Mouse (Mus musculus): ENCODE results near the gene A930004D18Rik. TPM values are rescaled to one million over a fixed set of nuclear protein-coding genes. Genes with fewer than 3 reads are reported as not detected.
A peak's percentile ranks its signal among the peaks of the same experiment; 100 is the strongest.

A930004D18Rik gene
- 10.4 and 11.9 TPM in 2 replicates for polyA plus RNA-seq (2014; fragmentation: Nextera tagmentation; extraction: Ambion mirVana)

- Histone ChIP-seq H3K27me3 (ENCODE audit: control insufficient read depth, insufficient read depth, low read length) (no peaks in the 10 kb centered on the region), H3K36me3 (ENCODE audit: control insufficient read depth, insufficient read depth, low read length) (no peaks in the 10 kb centered on the region), H3K4me3 (ENCODE audit: low read depth, low read length) (no peak within 1 kb of the TSS), H3K9ac (ENCODE audit: low read length) (no peak within 1 kb of the TSS), H3K4me1 (ENCODE audit: control insufficient read depth, insufficient read depth, low read length) (peaks cover 50% of the 10 kb centered on the region), H3K4me2 (ENCODE audit: low read depth, severe bottlenecking) (no peak within 1 kb of the TSS), H3K9me3 (ENCODE audit: control insufficient read depth, low read length) (no peaks in the 10 kb centered on the region), H3K27ac (replicated peaks; ENCODE audit: low read depth, low read length) (no peak within 1 kb of the TSS)
- ATAC-seq (ENCODE audit: insufficient number of reproducible peaks, low FRiP score, low TSS enrichment, low read depth) (no peak), DNase-seq (ENCODE audit: low spot score) (peak; percentile 20)
- 54% methylated on average over 2 of the region's 2 CpGs for WGBS
Observed at GRCm38 (mm10) chr2:18037491-18037890, at the start of gene A930004D18Rik. Gene A930004D18Rik, minus strand, starts transcription at chr2:18037737.

GRCm38 (mm10) chr2:18080182-18080860 is 42.8 kb upstream of the A930004D18Rik start:
- no peak overlapping the region for H3K9ac ChIP-seq (ENCODE audit: low read length)
- H3K4me3 ChIP-seq (ENCODE audit: low read depth, low read length), result no peak overlapping the region
- WGBS, result 92% methylated on average over 2 of the region's 2 CpGs
- H3K27ac ChIP-seq (replicated peaks; ENCODE audit: low read depth, low read length), result no peak overlapping the region
- no peak overlapping the region for H3K4me2 ChIP-seq (ENCODE audit: low read depth, severe bottlenecking)
- ATAC-seq (ENCODE audit: insufficient number of reproducible peaks, low FRiP score, low TSS enrichment, low read depth) (no peak), DNase-seq (ENCODE audit: low spot score) (no peak)
- no peaks in the 10 kb centered on the region for H3K27me3 ChIP-seq (ENCODE audit: control insufficient read depth, insufficient read depth, low read length)
- H3K9me3 ChIP-seq (ENCODE audit: control insufficient read depth, low read length), result no peaks in the 10 kb centered on the region
- peaks cover 6% of the 10 kb centered on the region; the same call in 1 of the 2 replicates for H3K36me3 ChIP-seq (ENCODE audit: control insufficient read depth, insufficient read depth, low read length)
- no peaks in the 10 kb centered on the region for H3K4me1 ChIP-seq (ENCODE audit: control insufficient read depth, insufficient read depth, low read length)

GRCm38 (mm10) chr2:18071947-18072346 is 34.4 kb upstream of the A930004D18Rik start:
- no peak overlapping the region for H3K9ac ChIP-seq (ENCODE audit: low read length)
- no peak overlapping the region for H3K4me3 ChIP-seq (ENCODE audit: low read depth, low read length)
- no peak overlapping the region for H3K27ac ChIP-seq (replicated peaks; ENCODE audit: low read depth, low read length)
- no peaks in the 10 kb centered on the region for H3K4me1 ChIP-seq (ENCODE audit: control insufficient read depth, insufficient read depth, low read length)
- DNase-seq (ENCODE audit: low spot score) (no peak), ATAC-seq (ENCODE audit: insufficient number of reproducible peaks, low FRiP score, low TSS enrichment, low read depth) (no peak)
- H3K9me3 ChIP-seq (ENCODE audit: control insufficient read depth, low read length), result no peaks in the 10 kb centered on the region
- peaks cover 2% of the 10 kb centered on the region; the same call in 1 of the 2 replicates for H3K36me3 ChIP-seq (ENCODE audit: control insufficient read depth, insufficient read depth, low read length)
- no peak overlapping the region for H3K4me2 ChIP-seq (ENCODE audit: low read depth, severe bottlenecking)
- no peaks in the 10 kb centered on the region for H3K27me3 ChIP-seq (ENCODE audit: control insufficient read depth, insufficient read depth, low read length)
- 90% methylated on average over 2 of the region's 2 CpGs for WGBS

- DNase-seq (ENCODE audit: low spot score) (no peak), ATAC-seq (ENCODE audit: insufficient number of reproducible peaks, low FRiP score, low TSS enrichment, low read depth) (no peak)
- H3K36me3 ChIP-seq (ENCODE audit: control insufficient read depth, insufficient read depth, low read length), result 0 out of 2 replicates have a peak, but pooled peaks cover 2% of the 10 kb centered on the region
- H3K9ac ChIP-seq (ENCODE audit: low read length), result no peak overlapping the region
- no peak overlapping the region for H3K27ac ChIP-seq (replicated peaks; ENCODE audit: low read depth, low read length)
- no peaks in the 10 kb centered on the region for H3K27me3 ChIP-seq (ENCODE audit: control insufficient read depth, insufficient read depth, low read length)
- 92% methylated on average over 4 of the region's 4 CpGs for WGBS
- no peak overlapping the region for H3K4me3 ChIP-seq (ENCODE audit: low read depth, low read length)
- no peaks in the 10 kb centered on the region for H3K9me3 ChIP-seq (ENCODE audit: control insufficient read depth, low read length)
- no peak overlapping the region for H3K4me2 ChIP-seq (ENCODE audit: low read depth, severe bottlenecking)
- H3K4me1 ChIP-seq (ENCODE audit: control insufficient read depth, insufficient read depth, low read length), result peaks cover 4% of the 10 kb centered on the region
Observed at GRCm38 (mm10) chr2:18068071-18068796, 30.7 kb upstream of the A930004D18Rik start.

- Histone ChIP-seq H3K9me3 (ENCODE audit: control insufficient read depth, low read length) (no peaks in the 10 kb centered on the region), H3K9ac (ENCODE audit: low read length) (no peak overlapping the region), H3K27me3 (ENCODE audit: control insufficient read depth, insufficient read depth, low read length) (no peaks in the 10 kb centered on the region), H3K27ac (replicated peaks; ENCODE audit: low read depth, low read length) (no peak overlapping the region), H3K4me3 (ENCODE audit: low read depth, low read length) (no peak overlapping the region), H3K4me1 (ENCODE audit: control insufficient read depth, insufficient read depth, low read length) (peaks cover 4% of the 10 kb centered on the region), H3K36me3 (ENCODE audit: control insufficient read depth, insufficient read depth, low read length) (0 out of 2 replicates have a peak, but pooled peaks cover 2% of the 10 kb centered on the region), H3K4me2 (ENCODE audit: low read depth, severe bottlenecking) (no peak overlapping the region)
- ATAC-seq (ENCODE audit: insufficient number of reproducible peaks, low FRiP score, low TSS enrichment, low read depth), result no peak
- DNase-seq (ENCODE audit: low spot score), result no peak
Observed at GRCm38 (mm10) chr2:18066436-18066835, 28.9 kb upstream of the A930004D18Rik start.

- H3K4me1 ChIP-seq (ENCODE audit: control insufficient read depth, insufficient read depth, low read length), result peaks cover 4% of the 10 kb centered on the region
Observed at GRCm38 (mm10) chr2:18065708-18066030, 28.1 kb upstream of the A930004D18Rik start.

GRCm38 (mm10) chr2:18064941-18065707 is 27.6 kb upstream of the A930004D18Rik start:
- Histone ChIP-seq H3K4me1 (ENCODE audit: control insufficient read depth, insufficient read depth, low read length) (peaks cover 4% of the 10 kb centered on the region), H3K27me3 (ENCODE audit: control insufficient read depth, insufficient read depth, low read length) (no peaks in the 10 kb centered on the region), H3K9ac (ENCODE audit: low read length) (peak overlapping the region; percentile 99), H3K36me3 (ENCODE audit: control insufficient read depth, insufficient read depth, low read length) (0 out of 2 replicates have a peak, but pooled peaks cover 2% of the 10 kb centered on the region), H3K4me2 (ENCODE audit: low read depth, severe bottlenecking) (peak overlapping the region; percentile 84), H3K9me3 (ENCODE audit: control insufficient read depth, low read length) (no peaks in the 10 kb centered on the region), H3K27ac (replicated peaks; ENCODE audit: low read depth, low read length) (peak overlapping the region; percentile 99), H3K4me3 (ENCODE audit: low read depth, low read length) (peak overlapping the region; percentile 79)
- DNase-seq (ENCODE audit: low spot score) (peak; percentile 80), ATAC-seq (ENCODE audit: insufficient number of reproducible peaks, low FRiP score, low TSS enrichment, low read depth) (peak; percentile 41)
- under 1% methylated on average over 41 of the region's 85 CpGs for WGBS

More at GRCm38 (mm10) chr2:18065708-18066030, 28.1 kb upstream of the A930004D18Rik start:
- 15% methylated on average over 6 of the region's 6 CpGs for WGBS
- peak overlapping the region; percentile 79 for H3K4me3 ChIP-seq (ENCODE audit: low read depth, low read length)
- DNase-seq (ENCODE audit: low spot score) (no peak), ATAC-seq (ENCODE audit: insufficient number of reproducible peaks, low FRiP score, low TSS enrichment, low read depth) (no peak)
- H3K4me2 ChIP-seq (ENCODE audit: low read depth, severe bottlenecking), result peak overlapping the region; percentile 84
- H3K27me3 ChIP-seq (ENCODE audit: control insufficient read depth, insufficient read depth, low read length), result no peaks in the 10 kb centered on the region
- H3K27ac ChIP-seq (replicated peaks; ENCODE audit: low read depth, low read length), result peak overlapping the region; percentile 36; the same call in 1 of the 2 replicates
- H3K9me3 ChIP-seq (ENCODE audit: control insufficient read depth, low read length), result no peaks in the 10 kb centered on the region
- H3K36me3 ChIP-seq (ENCODE audit: control insufficient read depth, insufficient read depth, low read length), result 0 out of 2 replicates have a peak, but pooled peaks cover 2% of the 10 kb centered on the region
- H3K9ac ChIP-seq (ENCODE audit: low read length), result peak overlapping the region; percentile 99

GRCm38 (mm10) chr2:18064356-18064858 is 26.9 kb upstream of the A930004D18Rik start:
- Histone ChIP-seq H3K4me2 (ENCODE audit: low read depth, severe bottlenecking) (peak overlapping the region; percentile 84), H3K9me3 (ENCODE audit: control insufficient read depth, low read length) (no peaks in the 10 kb centered on the region), H3K4me1 (ENCODE audit: control insufficient read depth, insufficient read depth, low read length) (peaks cover 4% of the 10 kb centered on the region), H3K27me3 (ENCODE audit: control insufficient read depth, insufficient read depth, low read length) (no peaks in the 10 kb centered on the region), H3K36me3 (ENCODE audit: control insufficient read depth, insufficient read depth, low read length) (0 out of 2 replicates have a peak, but pooled peaks cover 2% of the 10 kb centered on the region), H3K27ac (replicated peaks; ENCODE audit: low read depth, low read length) (peak overlapping the region; percentile 99), H3K9ac (ENCODE audit: low read length) (peak overlapping the region; percentile 99), H3K4me3 (ENCODE audit: low read depth, low read length) (peak overlapping the region; percentile 79)
- WGBS, result under 1% methylated on average over 50 of the region's 58 CpGs
- ATAC-seq (ENCODE audit: insufficient number of reproducible peaks, low FRiP score, low TSS enrichment, low read depth), result peak; percentile 96
- DNase-seq (ENCODE audit: low spot score), result peak; percentile 93

Data from limb, embryonic 11.5 days (tissue).